Mouse (Mus musculus): ENCODE measurements around the gene Cyp2a12. TPM values are rescaled to one million over a fixed set of nuclear protein-coding genes. Genes with fewer than 3 reads are reported as not detected.

Cyp2a12 gene
- total and polyA plus RNA-seq, 2 experiments from 2014 or later, result not detected

GRCm38 (mm10) chr7:27078641-27079040, 49.8 kb downstream of the Cyp2a12 start:
- H3K9ac ChIP-seq (replicated peaks; ENCODE audit: low read depth, low read length), result no peak overlapping the region
- H3K36me3 ChIP-seq (replicated peaks; ENCODE audit: control insufficient read depth, insufficient read depth, low read length), result no peaks in the 10 kb centered on the region
- H3K4me3 ChIP-seq (ENCODE audit: low read depth, low read length), result no peak overlapping the region
- no peak for TF ChIP-seq CTCF (IDR thresholded peaks at IDR 0.05; ENCODE audit: low read depth)
- no peak for TF ChIP-seq EP300 (IDR thresholded peaks at IDR 0.05; ENCODE audit: low read depth)
- no peak overlapping the region for H3K27ac ChIP-seq (ENCODE audit: low read depth)
- H3K27me3 ChIP-seq (ENCODE audit: control insufficient read depth, insufficient read depth, low read length), result no peaks in the 10 kb centered on the region
- H3K4me2 ChIP-seq (ENCODE audit: low read depth, low read length), result no peak overlapping the region
- 44% methylated on average over 1 of the region's 1 CpGs for WGBS
- H3K4me1 ChIP-seq (ENCODE audit: control insufficient read depth, insufficient read depth), result no peaks in the 10 kb centered on the region
- no peak for ATAC-seq (ENCODE audit: insufficient read depth, low read depth)
- H3K9me3 ChIP-seq (replicated peaks; ENCODE audit: control insufficient read depth, low read length), result no peaks in the 10 kb centered on the region
- no peak for DNase-seq (ENCODE audit: low spot score)

GRCm38 (mm10) chr7:27081625-27082024, 52.7 kb downstream of the Cyp2a12 start:
- no peak for ATAC-seq (ENCODE audit: insufficient read depth, low read depth)

More at GRCm38 (mm10) chr7:27081625-27082024, 52.7 kb downstream of the Cyp2a12 start:
- Histone ChIP-seq H3K9me3 (replicated peaks; ENCODE audit: control insufficient read depth, low read length) (no peaks in the 10 kb centered on the region), H3K36me3 (replicated peaks; ENCODE audit: control insufficient read depth, insufficient read depth, low read length) (no peaks in the 10 kb centered on the region), H3K4me2 (ENCODE audit: low read depth, low read length) (no peak overlapping the region), H3K27me3 (ENCODE audit: control insufficient read depth, insufficient read depth, low read length) (no peaks in the 10 kb centered on the region), H3K9ac (replicated peaks; ENCODE audit: low read depth, low read length) (no peak overlapping the region), H3K27ac (ENCODE audit: low read depth) (no peak overlapping the region), H3K4me3 (ENCODE audit: low read depth, low read length) (no peak overlapping the region), H3K4me1 (ENCODE audit: control insufficient read depth, insufficient read depth) (no peaks in the 10 kb centered on the region)
- WGBS, result 51% methylated on average over 2 of the region's 2 CpGs
- no peak for DNase-seq (ENCODE audit: low spot score)
- no peak for TF ChIP-seq EP300 (IDR thresholded peaks at IDR 0.05; ENCODE audit: low read depth)
- no peak for TF ChIP-seq CTCF (IDR thresholded peaks at IDR 0.05; ENCODE audit: low read depth)

Other genes with a start within 250 kb of the Cyp2a12 start
- not detected in 2 replicates for gene Cyp2g1, start 220.2 kb upstream of the Cyp2a12 start, total RNA-seq (2014; rRNA removed; ENCODE audit: low replicate concordance)
- gene Cyp2g1, start 220.2 kb upstream of the Cyp2a12 start, polyA plus RNA-seq (2015; fragmentation: Nextera tagmentation; extraction: Ambion mirVana), result not detected in 2 replicates
- gene Cyp2a5, start 193.8 kb upstream of the Cyp2a12 start, total RNA-seq (2014; rRNA removed; ENCODE audit: low replicate concordance), result not detected in 2 replicates
- gene Cyp2a5, start 193.8 kb upstream of the Cyp2a12 start, polyA plus RNA-seq (2015; fragmentation: Nextera tagmentation; extraction: Ambion mirVana), result not detected in 2 replicates
- gene Cyp2a22, start 89.7 kb upstream of the Cyp2a12 start, total RNA-seq (2014; rRNA removed; ENCODE audit: low replicate concordance), result not detected in 2 replicates
- not detected in 2 replicates for gene Cyp2a22, start 89.7 kb upstream of the Cyp2a12 start, polyA plus RNA-seq (2015; fragmentation: Nextera tagmentation; extraction: Ambion mirVana)
- 5.4 TPM in 1 of 2 replicates, not detected in the other for gene Cyp2f2, start 90.8 kb downstream of the Cyp2a12 start, total RNA-seq (2014; rRNA removed; ENCODE audit: low replicate concordance)
- 0.05 and 14.2 TPM in 2 replicates for gene Cyp2f2, start 90.8 kb downstream of the Cyp2a12 start, polyA plus RNA-seq (2015; fragmentation: Nextera tagmentation; extraction: Ambion mirVana)
- not detected in 2 replicates for gene Cyp2t4, start 124.6 kb downstream of the Cyp2a12 start, total RNA-seq (2014; rRNA removed; ENCODE audit: low replicate concordance)
- gene Cyp2t4, start 124.6 kb downstream of the Cyp2a12 start, polyA plus RNA-seq (2015; fragmentation: Nextera tagmentation; extraction: Ambion mirVana), result not detected in 2 replicates
- 71.5 and 76.5 TPM in 2 replicates for gene Egln2, start 137.7 kb downstream of the Cyp2a12 start, total RNA-seq (2014; rRNA removed; ENCODE audit: low replicate concordance)
- gene Egln2, start 137.7 kb downstream of the Cyp2a12 start, polyA plus RNA-seq (2015; fragmentation: Nextera tagmentation; extraction: Ambion mirVana), result 42.1 and 42.8 TPM in 2 replicates
- 42.5 and 74.2 TPM in 2 replicates for gene Rab4b, start 149.8 kb downstream of the Cyp2a12 start, total RNA-seq (2014; rRNA removed; ENCODE audit: low replicate concordance)
- gene Rab4b, start 149.8 kb downstream of the Cyp2a12 start, polyA plus RNA-seq (2015; fragmentation: Nextera tagmentation; extraction: Ambion mirVana), result 44.4 and 45.9 TPM in 2 replicates
- gene Gm21983, start 152.0 kb downstream of the Cyp2a12 start, total RNA-seq (2014; rRNA removed; ENCODE audit: low replicate concordance), result not detected in 2 replicates
- gene Gm21983, start 152.0 kb downstream of the Cyp2a12 start, polyA plus RNA-seq (2015; fragmentation: Nextera tagmentation; extraction: Ambion mirVana), result 0.15 TPM in 1 of 2 replicates, not detected in the other
- not detected in 2 replicates for gene Mia, start 152.1 kb downstream of the Cyp2a12 start, total RNA-seq (2014; rRNA removed; ENCODE audit: low replicate concordance)
- gene Mia, start 152.1 kb downstream of the Cyp2a12 start, polyA plus RNA-seq (2015; fragmentation: Nextera tagmentation; extraction: Ambion mirVana), result 0.25 and 0.38 TPM in 2 replicates
- 1.8 and 4.8 TPM in 2 replicates for gene BC024978, start 166.7 kb downstream of the Cyp2a12 start, total RNA-seq (2014; rRNA removed; ENCODE audit: low replicate concordance)
- gene BC024978, start 166.7 kb downstream of the Cyp2a12 start, polyA plus RNA-seq (2015; fragmentation: Nextera tagmentation; extraction: Ambion mirVana), result 2.0 and 2.1 TPM in 2 replicates
- 78.2 and 79.4 TPM in 2 replicates for gene Snrpa, start 167.2 kb downstream of the Cyp2a12 start, total RNA-seq (2014; rRNA removed; ENCODE audit: low replicate concordance)
- gene Snrpa, start 167.2 kb downstream of the Cyp2a12 start, polyA plus RNA-seq (2015; fragmentation: Nextera tagmentation; extraction: Ambion mirVana), result 60.5 and 69.3 TPM in 2 replicates
- 5.8 and 14.7 TPM in 2 replicates for gene Itpkc, start 199.6 kb downstream of the Cyp2a12 start, total RNA-seq (2014; rRNA removed; ENCODE audit: low replicate concordance)
- gene Itpkc, start 199.6 kb downstream of the Cyp2a12 start, polyA plus RNA-seq (2015; fragmentation: Nextera tagmentation; extraction: Ambion mirVana), result 1.2 and 1.3 TPM in 2 replicates
- 5.8 and 7.2 TPM in 2 replicates for gene Coq8b, start 203.9 kb downstream of the Cyp2a12 start, total RNA-seq (2014; rRNA removed; ENCODE audit: low replicate concordance)
- gene Coq8b, start 203.9 kb downstream of the Cyp2a12 start, polyA plus RNA-seq (2015; fragmentation: Nextera tagmentation; extraction: Ambion mirVana), result 10.1 and 11.0 TPM in 2 replicates
- gene Numbl, start 229.4 kb downstream of the Cyp2a12 start, total RNA-seq (2014; rRNA removed; ENCODE audit: low replicate concordance), result 15.9 and 23.5 TPM in 2 replicates
- 5.6 and 6.2 TPM in 2 replicates for gene Numbl, start 229.4 kb downstream of the Cyp2a12 start, polyA plus RNA-seq (2015; fragmentation: Nextera tagmentation; extraction: Ambion mirVana)